Mouse (Mus musculus) CD4-positive, CD25-positive, alpha-beta regulatory T cell, adult 4 months (primary cell): ENCODE results near the gene Gm20388. TPM values are rescaled to one million over a fixed set of nuclear protein-coding genes. Genes with fewer than 3 reads are reported as not detected.
"Not testable (repeated sequence)": the region's sequence is repeated elsewhere in the genome, so short reads cannot be mapped to it uniquely, and the experiment has no call there.

Experiments used
- ATAC-seq: one replicate; pipeline ENCODE4 v1.8.0; 2017
- polyA plus RNA-seq, 2 experiments: library from polyadenylated mRNA; unstranded; fragments of 100-300 nt; shearing (Covaris generic); gene quantifications; one replicate each; pipeline ENCODE4 v1.2.1; 2017

The Gm20388 gene
- polyA plus RNA-seq, 2 experiments from 2014 or later: 10.7 to 12.8 TPM

- ATAC-seq: not testable (repeated sequence)
Observed at GRCm38 (mm10) chr8:121444521-121444920, 1533.9 kb downstream of the Gm20388 start.

DNA sequence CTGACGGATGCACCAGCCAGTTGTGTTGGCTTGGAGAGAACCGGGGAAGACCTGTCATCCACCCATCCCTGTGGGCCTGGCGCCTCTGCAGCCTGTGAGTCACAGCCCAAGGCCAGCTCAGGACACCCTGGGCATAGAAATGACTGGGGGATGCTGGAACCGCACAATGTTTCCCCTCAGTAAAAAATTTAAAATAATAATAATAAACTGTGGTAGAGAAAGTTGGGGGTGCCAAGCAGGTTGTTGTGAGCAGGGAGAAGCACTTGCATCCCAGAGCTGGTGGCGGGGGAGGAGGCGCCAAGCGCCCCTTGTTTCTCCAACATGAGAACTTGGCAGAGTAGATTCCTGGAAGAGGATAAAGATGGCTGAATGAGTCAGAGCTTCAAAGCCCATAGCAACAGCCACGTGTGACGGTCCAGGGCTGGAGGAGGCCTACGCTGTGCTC is 1534.4 kb downstream of the Gm20388 start:
- ATAC-seq: no peak

GRCm38 (mm10) chr8:121446133-121446532 is 1535.5 kb downstream of the Gm20388 start:
- no peak for ATAC-seq

DNA sequence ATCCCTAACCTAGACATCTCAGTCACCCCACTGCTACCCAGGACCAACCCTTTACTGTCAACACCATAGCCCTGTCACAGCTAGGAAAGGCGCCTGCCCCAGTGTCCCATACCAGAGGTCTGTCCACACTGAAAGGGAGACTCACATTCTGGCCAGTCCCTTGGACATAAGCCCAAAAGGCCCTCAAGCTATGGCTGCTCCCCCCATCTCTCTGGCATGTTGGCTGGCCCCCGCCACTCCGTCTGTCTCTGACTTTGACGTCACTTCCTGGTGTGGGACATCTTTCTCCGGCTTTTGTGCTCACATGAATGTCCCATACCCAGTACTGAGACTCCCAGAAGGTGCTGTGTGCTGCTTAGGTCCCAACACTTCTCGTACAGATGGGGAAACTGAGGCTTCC is 1536.2 kb downstream of the Gm20388 start:
- no peak for ATAC-seq

DNA sequence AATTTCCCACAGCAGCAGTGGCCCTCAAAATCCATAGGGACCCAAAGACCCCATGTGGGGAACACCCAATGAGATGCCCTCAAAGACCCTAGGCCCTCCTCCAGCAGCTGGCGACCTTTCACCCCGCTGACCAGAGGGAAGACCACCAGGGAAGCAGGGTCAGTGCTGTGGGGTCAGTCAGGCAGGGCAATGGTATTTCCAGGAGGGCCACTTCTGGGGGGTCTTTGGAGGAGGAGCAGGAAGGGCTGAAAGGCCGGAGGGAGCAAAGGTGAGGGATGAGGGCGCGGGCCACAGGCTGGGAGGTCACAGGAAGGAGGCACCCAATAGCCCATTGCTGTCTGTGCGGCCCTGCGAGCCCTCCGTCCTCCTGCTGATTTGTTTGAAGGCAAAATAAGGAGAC is 1539.6 kb downstream of the Gm20388 start:
- no peak for ATAC-seq

DNA sequence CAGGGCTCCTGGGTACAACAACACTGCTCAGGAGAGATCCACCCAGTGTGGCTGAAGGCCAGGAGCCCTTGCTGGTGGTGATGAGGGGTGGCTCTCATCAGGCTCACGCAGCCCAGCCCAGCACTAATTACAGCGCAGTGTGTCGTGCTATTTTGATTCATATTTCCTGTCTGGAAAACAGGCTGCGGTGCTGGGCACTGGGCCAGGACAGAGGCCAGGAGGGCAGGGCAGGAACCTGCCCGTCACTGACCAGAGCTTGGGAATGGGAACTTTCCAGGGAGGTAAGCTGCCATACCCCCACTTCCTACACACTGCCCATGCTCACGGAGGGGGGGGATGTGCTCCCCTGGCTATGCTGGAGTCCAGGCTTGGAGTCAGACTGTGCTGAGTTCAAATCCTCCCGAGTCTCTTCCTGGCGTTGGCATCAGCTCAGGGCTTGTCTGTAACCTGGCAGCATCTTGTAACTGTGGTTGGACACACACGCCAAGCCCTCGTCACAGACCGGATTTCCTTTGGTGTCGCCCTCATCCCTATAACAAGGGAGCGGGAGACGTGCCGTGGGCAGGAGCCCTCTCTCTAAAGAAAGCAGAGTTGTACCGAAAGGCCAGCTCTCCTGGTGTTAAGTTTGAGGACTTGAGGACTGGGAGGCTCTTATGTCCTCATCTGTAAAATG is 1540.9 kb downstream of the Gm20388 start:
- no peak for ATAC-seq

DNA sequence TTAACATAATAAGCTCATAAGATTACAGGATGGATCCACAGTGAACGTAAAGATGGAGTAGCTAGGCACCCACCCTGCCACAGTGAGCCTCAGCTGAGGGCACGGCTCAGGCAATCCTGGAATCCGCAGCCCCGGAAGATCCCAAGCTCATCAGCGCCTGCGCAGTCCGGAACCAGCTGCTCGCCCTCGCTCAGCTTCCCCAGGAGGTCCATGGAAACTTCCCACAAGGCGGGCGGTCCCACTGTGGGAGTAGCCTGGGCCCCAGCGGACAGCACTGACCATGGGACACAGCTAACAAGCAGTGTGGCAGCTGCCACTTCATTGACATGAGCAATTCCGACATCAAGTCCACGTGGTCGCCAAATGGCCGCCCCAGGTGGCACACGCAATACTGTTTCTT is 1544.1 kb downstream of the Gm20388 start:
- no peak for ATAC-seq

DNA sequence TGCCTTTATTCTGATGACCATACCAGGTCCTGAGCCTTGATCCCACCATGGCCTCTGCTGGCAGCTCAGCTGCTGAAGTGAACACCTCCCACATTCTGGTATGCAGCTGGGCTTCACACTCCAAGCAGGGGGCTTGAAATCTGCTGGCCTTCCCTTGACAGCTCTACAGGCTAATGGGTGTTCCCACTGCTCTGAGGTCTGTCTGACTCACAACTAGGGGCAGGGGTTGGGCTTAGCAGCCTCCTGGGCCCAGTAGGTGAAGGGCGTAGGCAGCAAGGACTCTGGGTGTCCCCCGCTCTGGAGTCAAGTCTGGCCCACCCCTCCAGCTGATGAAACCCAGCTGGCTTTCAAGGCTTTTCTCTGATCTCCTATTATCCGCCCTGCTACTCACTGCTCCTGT is 1550.6 kb downstream of the Gm20388 start:
- ATAC-seq: no peak

DNA sequence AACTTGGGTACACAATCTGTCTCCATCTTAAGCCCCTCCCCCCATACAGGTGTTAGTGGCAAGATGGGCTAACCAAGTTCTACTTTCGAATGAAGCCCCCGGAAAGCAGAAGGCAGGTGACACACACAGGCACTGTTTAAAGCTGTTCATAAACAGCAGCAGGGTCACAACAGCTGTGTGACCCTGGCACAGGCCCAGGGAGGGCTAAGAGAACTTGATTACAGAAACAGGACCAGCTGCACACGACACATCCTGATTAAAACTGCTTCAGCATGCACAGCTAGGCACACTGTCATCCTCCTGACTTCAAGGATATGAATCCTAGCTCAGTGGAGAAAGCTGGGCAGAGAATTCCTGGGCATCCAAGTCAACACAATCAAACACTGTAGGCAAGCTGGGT is 1551.5 kb downstream of the Gm20388 start:
- no peak for ATAC-seq

- no peak for ATAC-seq
Observed at GRCm38 (mm10) chr8:121468083-121469071, 1557.7 kb downstream of the Gm20388 start.

- no peak for ATAC-seq
Observed at GRCm38 (mm10) chr8:121474161-121474897, 1563.7 kb downstream of the Gm20388 start.

- no peak for ATAC-seq
Observed at GRCm38 (mm10) chr8:121474898-121475284, 1564.2 kb downstream of the Gm20388 start.

GRCm38 (mm10) chr8:121477851-121478547 is 1567.4 kb downstream of the Gm20388 start:
- ATAC-seq: no peak

- no peak for ATAC-seq
Observed at GRCm38 (mm10) chr8:121479144-121479543, 1568.5 kb downstream of the Gm20388 start.

- ATAC-seq: no peak
Observed at GRCm38 (mm10) chr8:121480411-121481031, 1569.9 kb downstream of the Gm20388 start.

DNA sequence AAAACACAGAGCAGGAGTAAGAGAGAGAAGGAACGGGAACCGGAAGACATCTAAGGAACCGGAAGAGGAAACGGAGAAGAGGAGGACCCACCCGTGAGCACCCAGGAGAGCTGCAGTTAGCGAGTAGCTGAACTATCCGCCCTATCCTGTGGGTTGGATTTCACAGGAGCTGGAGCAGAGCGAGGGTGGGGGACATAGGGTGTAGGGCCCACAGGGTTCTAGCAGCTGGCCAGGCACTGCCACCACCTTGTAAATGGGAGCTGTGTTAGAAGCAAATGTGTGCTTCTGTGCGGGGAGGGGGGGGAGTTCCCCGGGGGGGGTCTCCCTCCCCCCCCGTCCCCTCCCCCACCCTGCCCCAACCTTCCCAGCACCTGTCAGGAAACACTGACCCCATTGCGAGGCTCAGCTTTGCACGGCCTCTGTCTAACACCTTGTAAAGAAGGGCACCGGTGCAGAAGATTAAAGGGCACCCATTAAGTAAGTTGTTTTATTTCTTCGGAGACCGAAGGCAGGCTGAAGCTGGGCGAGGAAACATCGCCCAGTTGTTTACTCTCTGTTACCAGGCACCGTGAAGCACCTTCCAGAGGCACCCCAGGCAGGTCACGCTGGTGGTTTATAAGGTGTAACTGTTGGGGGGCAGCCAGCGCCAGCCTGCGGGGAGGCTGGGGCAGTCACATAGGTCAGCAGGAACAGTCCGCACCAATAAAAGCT is 1573.6 kb downstream of the Gm20388 start:
- ATAC-seq: no peak

- ATAC-seq: no peak
Observed at GRCm38 (mm10) chr8:121491633-121492032, 1581.0 kb downstream of the Gm20388 start.

DNA sequence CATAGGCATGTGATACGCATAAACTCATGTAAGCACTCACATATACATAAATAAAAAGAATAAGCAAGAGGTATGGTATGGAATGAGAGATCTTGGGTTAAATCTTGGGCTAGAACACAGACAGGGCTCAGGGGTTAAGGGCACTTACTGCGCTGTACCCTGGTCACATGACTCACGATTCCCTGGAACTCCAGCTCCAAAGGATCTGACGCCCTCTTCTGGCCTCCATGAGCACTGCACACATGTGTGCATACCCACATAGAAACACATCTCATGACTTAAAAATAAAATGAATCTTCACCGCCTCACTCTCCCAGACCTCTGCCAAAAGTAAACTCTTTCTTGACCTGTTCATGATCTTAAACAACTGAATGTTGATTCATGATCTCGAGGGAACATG is 1587.0 kb downstream of the Gm20388 start:
- ATAC-seq: no peak

- no peak for ATAC-seq
Observed at GRCm38 (mm10) chr8:121511751-121512150, 1601.1 kb downstream of the Gm20388 start.

GRCm38 (mm10) chr8:121513429-121513828 is 1602.8 kb downstream of the Gm20388 start:
- peak; percentile 63 for ATAC-seq
